Mouse (Mus musculus) layer of hippocampus, postnatal 10 days (tissue): ENCODE results near the gene Gm11983. TPM values are rescaled to one million over a fixed set of nuclear protein-coding genes. Genes with fewer than 3 reads are reported as not detected.

ENCODE experiments used
- total RNA-seq, 2 experiments: library from RNA; stranded (reverse); gene quantifications; 2 replicates each; pipeline ENCODE4 v1.2.3; 2021

Gene Gm11983
- total RNA-seq, 2 experiments from 2014 or later, result not detected

Other genes starting within 250 kb of the Gm11983 start
- gene Nacad, start 231.6 kb downstream of the Gm11983 start, total RNA-seq, result 10 to 100 TPM; 68.6 to 75.4 TPM
- gene Tbrg4, start 211.6 kb downstream of the Gm11983 start, total RNA-seq, result 10 to 100 TPM; 52.8 to 53.3 TPM
- gene Wap, start 199.0 kb downstream of the Gm11983 start, total RNA-seq, result not detected
- 1 to 10 TPM; 5.4 to 6.8 TPM for gene Ramp3, start 179.1 kb downstream of the Gm11983 start, total RNA-seq
- 100 to 1,000 TPM; 191 to 208 TPM for gene Adcy1, start 225.8 kb upstream of the Gm11983 start, total RNA-seq